11 mouse cellular contexts compared by ENCODE assay signal in the genomic region with DNA sequence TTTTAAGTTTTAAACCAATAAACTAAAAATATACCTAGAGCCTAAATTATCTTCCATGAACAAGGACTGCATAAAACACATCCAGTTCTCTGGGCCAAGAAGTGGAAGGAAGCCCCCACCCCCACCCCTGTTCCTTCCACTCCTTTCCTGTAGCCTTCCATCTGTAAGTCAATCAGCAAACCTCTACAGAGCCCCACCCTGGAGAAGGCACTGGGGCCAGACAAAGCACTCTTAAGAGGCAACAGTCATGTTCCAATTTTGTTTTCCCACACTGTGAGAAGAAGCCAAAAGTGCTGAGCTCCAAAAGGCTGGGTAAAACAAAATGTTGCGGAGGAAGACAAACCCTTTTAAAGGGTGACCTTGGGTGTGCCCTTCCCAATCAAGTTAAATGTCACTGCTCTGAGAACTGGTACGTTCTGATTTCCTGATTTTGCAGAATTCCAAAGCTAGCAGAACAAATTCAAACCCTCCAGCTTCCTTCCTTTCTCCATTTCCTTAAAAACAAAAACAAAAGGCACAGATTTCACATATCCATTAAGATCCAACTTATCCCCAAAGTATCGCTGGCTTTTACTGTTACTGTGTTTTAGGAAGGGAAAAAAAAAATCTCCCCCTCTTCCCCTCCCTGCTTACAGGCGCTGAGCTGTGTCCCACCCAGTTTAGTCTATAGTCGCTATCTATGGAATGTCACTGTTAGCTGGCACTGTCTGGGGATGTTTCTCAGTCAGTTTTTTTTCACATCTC.
DNase-seq lines count a peak whose midpoint lies in the region; ATAC-seq and TF ChIP-seq lines count a peak whose summit lies in the region.
"Had no signal": no experiment of that assay in that cellular context is flagged by ENCODE, and none has a peak within 500 bp of the region (broad histone marks: within the 10 kb centered on the region; RNA-seq: fewer than 3 reads in every experiment).

No protein-coding gene starts in this region.

- H3K4me1 ChIP-seq in intestine, embryonic 14.5 days (replicated peaks; ENCODE audit: control insufficient read depth, insufficient read depth, low read length): peaks cover 82% of the 10 kb centered on the region
- peaks cover 67% of the 10 kb centered on the region for H3K4me1 ChIP-seq in intestine, embryonic 15.5 days (replicated peaks)
- H3K4me1 ChIP-seq in neural tube, embryonic 13.5 days (replicated peaks): peaks cover 61% of the 10 kb centered on the region
- no peaks in the 10 kb centered on the region for H3K4me1 ChIP-seq in forebrain, postnatal 0 days (ENCODE audit: insufficient read depth)
- H3K4me1 ChIP-seq in midbrain, embryonic 16.5 days (ENCODE audit: control insufficient read depth, insufficient read depth, low read length): no peaks in the 10 kb centered on the region; the same call in 1 of the 2 replicates

- no peak overlapping the region for H3K4me3 ChIP-seq in intestine, embryonic 14.5 days (ENCODE audit: low read depth, low read length)
- H3K4me3 ChIP-seq in intestine, embryonic 15.5 days (replicated peaks): no peak overlapping the region
- no peak overlapping the region for H3K4me3 ChIP-seq in neural tube, embryonic 13.5 days
- no peak overlapping the region for H3K4me3 ChIP-seq in forebrain, postnatal 0 days (ENCODE audit: low read depth, low read length)
- no peak overlapping the region for H3K4me3 ChIP-seq in midbrain, embryonic 16.5 days (ENCODE audit: low read depth, low read length)
- H3K4me3 ChIP-seq: erythroblast, embryonic 14.5 days; midbrain, embryonic 13.5 days had no signal

- DNase-seq in intestine, embryonic 14.5 days (ENCODE audit: low spot score): no peak
- DNase-seq in neural tube, embryonic 10.5 days (ENCODE audit: extremely low spot score, low spot score): no peak
- DNase-seq in forebrain, postnatal 0 days: no peak
- DNase-seq in natural killer cell, adult 2 months (ENCODE audit: low spot score in 2 of 2): no peak
- DNase-seq: cerebellum, postnatal 10 days had no signal

- no peaks in the 10 kb centered on the region for H3K36me3 ChIP-seq in intestine, embryonic 14.5 days (ENCODE audit: control insufficient read depth, insufficient read depth, low read length)
- H3K36me3 ChIP-seq in intestine, embryonic 15.5 days: no peaks in the 10 kb centered on the region
- H3K36me3 ChIP-seq in neural tube, embryonic 13.5 days: no peaks in the 10 kb centered on the region
- no peaks in the 10 kb centered on the region for H3K36me3 ChIP-seq in forebrain, postnatal 0 days (ENCODE audit: insufficient read depth)
- no peaks in the 10 kb centered on the region for H3K36me3 ChIP-seq in midbrain, embryonic 16.5 days (ENCODE audit: control insufficient read depth, insufficient read depth, low read length)
- H3K36me3 ChIP-seq: midbrain, embryonic 13.5 days had no signal

- WGBS in intestine, embryonic 14.5 days: 36% methylated on average over 5 of the region's 5 CpGs
- 35% methylated on average over 5 of the region's 5 CpGs for WGBS in intestine, embryonic 15.5 days
- 72% methylated on average over 5 of the region's 5 CpGs for WGBS in neural tube, embryonic 13.5 days
- WGBS in forebrain, postnatal 0 days: 45% methylated on average over 5 of the region's 5 CpGs
- 68% methylated on average over 5 of the region's 5 CpGs for WGBS in midbrain, embryonic 16.5 days

- H3K27ac ChIP-seq in intestine, embryonic 14.5 days (ENCODE audit: low read depth): peak overlapping the region; percentile 14; the same call in 1 of the 2 replicates
- no peak overlapping the region for H3K27ac ChIP-seq in intestine, embryonic 15.5 days
- 0 out of 2 replicates have a peak overlapping the region, but pooled peaks have one; percentile 14 for H3K27ac ChIP-seq in neural tube, embryonic 13.5 days (replicated peaks)
- no peak overlapping the region for H3K27ac ChIP-seq in forebrain, postnatal 0 days (ENCODE audit: low read depth, low read length)
- no peak overlapping the region for H3K27ac ChIP-seq in midbrain, embryonic 16.5 days (ENCODE audit: low read length)
- H3K27ac ChIP-seq: liver, embryonic 14.5 days; midbrain, embryonic 13.5 days had no signal

- TF ChIP-seq CTCF in forebrain, postnatal 0 days (IDR thresholded peaks at IDR 0.05; ENCODE audit: low read depth): no peak

- H3K4me2 ChIP-seq in intestine, embryonic 14.5 days (ENCODE audit: low read length): no peak overlapping the region
- H3K4me2 ChIP-seq in intestine, embryonic 15.5 days (replicated peaks): no peak overlapping the region
- H3K4me2 ChIP-seq in neural tube, embryonic 13.5 days: no peak overlapping the region
- no peak overlapping the region for H3K4me2 ChIP-seq in forebrain, postnatal 0 days (ENCODE audit: low read depth)
- no peak overlapping the region for H3K4me2 ChIP-seq in midbrain, embryonic 16.5 days (ENCODE audit: low read length)
- H3K4me2 ChIP-seq: midbrain, embryonic 13.5 days had no signal

- H3K9ac ChIP-seq in intestine, embryonic 14.5 days (ENCODE audit: low read length): no peak overlapping the region
- no peak overlapping the region for H3K9ac ChIP-seq in intestine, embryonic 15.5 days
- H3K9ac ChIP-seq in neural tube, embryonic 13.5 days: no peak overlapping the region
- no peak overlapping the region for H3K9ac ChIP-seq in forebrain, postnatal 0 days
- H3K9ac ChIP-seq in midbrain, embryonic 16.5 days (ENCODE audit: low read depth, low read length): no peak overlapping the region
- H3K9ac ChIP-seq: liver, embryonic 14.5 days; midbrain, embryonic 13.5 days had no signal

- no peaks in the 10 kb centered on the region for H3K27me3 ChIP-seq in intestine, embryonic 14.5 days (replicated peaks; ENCODE audit: control insufficient read depth, insufficient read depth, low read length)
- no peaks in the 10 kb centered on the region for H3K27me3 ChIP-seq in intestine, embryonic 15.5 days (replicated peaks)
- H3K27me3 ChIP-seq in neural tube, embryonic 13.5 days: peaks cover 18% of the 10 kb centered on the region; the same call in 1 of the 2 replicates
- H3K27me3 ChIP-seq in forebrain, postnatal 0 days (ENCODE audit: insufficient read depth, low read length): no peaks in the 10 kb centered on the region
- no peaks in the 10 kb centered on the region for H3K27me3 ChIP-seq in midbrain, embryonic 16.5 days (ENCODE audit: control insufficient read depth, insufficient read depth, low read depth, low read length)

- no peak for ATAC-seq in intestine, embryonic 14.5 days (replicated peaks; ENCODE audit: low FRiP score, low TSS enrichment, low read depth)
- no peak for ATAC-seq in intestine, embryonic 15.5 days
- no peak for ATAC-seq in neural tube, embryonic 13.5 days (ENCODE audit: low read depth)
- peak; percentile 68 for ATAC-seq in forebrain, postnatal 0 days
- ATAC-seq in midbrain, embryonic 16.5 days: no peak
- ATAC-seq: midbrain, embryonic 13.5 days had no signal

- H3K9me3 ChIP-seq in intestine, embryonic 14.5 days (ENCODE audit: control insufficient read depth, low read length): no peaks in the 10 kb centered on the region
- H3K9me3 ChIP-seq in intestine, embryonic 15.5 days: no peaks in the 10 kb centered on the region
- no peaks in the 10 kb centered on the region for H3K9me3 ChIP-seq in neural tube, embryonic 13.5 days
- H3K9me3 ChIP-seq in forebrain, postnatal 0 days (ENCODE audit: low read length): no peaks in the 10 kb centered on the region
- H3K9me3 ChIP-seq in midbrain, embryonic 16.5 days (replicated peaks; ENCODE audit: control insufficient read depth, low read length, poor library complexity, severe bottlenecking): no peaks in the 10 kb centered on the region
- H3K9me3 ChIP-seq: midbrain, embryonic 13.5 days had no signal

Comparison
In these comparisons a context has a peak if more than half of its experiments do, and no peak if none do; other contexts are left out.
1. H3K27ac ChIP-seq: peak in intestine, embryonic 14.5 days (single experiment) and neural tube, embryonic 13.5 days (single experiment); none in intestine, embryonic 15.5 days (single experiment), forebrain, postnatal 0 days (single experiment) and midbrain, embryonic 16.5 days (single experiment).